Mouse (Mus musculus) large intestine, adult 2 months (tissue): ENCODE results near the gene Fam207a. TPM values are rescaled to one million over a fixed set of nuclear protein-coding genes. Genes with fewer than 3 reads are reported as not detected.

ENCODE experiments used
- DNase-seq: peaks from one replicate; pipeline ENCODE4 v3.0.0-alpha.2; 2012; ENCODE audit warnings: low read depth, low spot score
- WGBS: fragments of 180-500 bp; shearing (Covaris S2); methylation state at CpG from one replicate; pipeline ENCODE4 v1.1.7; 2018; 5-methylcytosine and 5-hydroxymethylcytosine counted together
- polyA plus RNA-seq: library from polyadenylated mRNA; depleted of rRNA; stranded (reverse); fragments of >200 nt; gene quantifications from 2 replicates; pipeline ENCODE4 v1.2.3, GENCODE M21; 2012

Gene Fam207a
- polyA plus RNA-seq, 1 experiment: 31.2 TPM

- no peak for DNase-seq
- WGBS: 43% methylated on average over 10 of the region's 10 CpGs
These were observed 51.2 kb downstream of the Fam207a start for GRCm38 (mm10) chr10:77464181-77464936.

GRCm38 (mm10) chr10:77461161-77461560 is 54.4 kb downstream of the Fam207a start:
- DNase-seq: no peak
- 89% methylated on average over 8 of the region's 8 CpGs for WGBS

GRCm38 (mm10) chr10:77457701-77458100 is 57.9 kb downstream of the Fam207a start:
- 76% methylated on average over 3 of the region's 3 CpGs for WGBS
- DNase-seq: no peak

GRCm38 (mm10) chr10:77456507-77456906 is 59.1 kb downstream of the Fam207a start:
- 63% methylated on average over 7 of the region's 7 CpGs for WGBS
- DNase-seq: no peak

- DNase-seq: no peak
- 70% methylated on average over 14 of the region's 14 CpGs for whole genome bisulfite sequencing
These were observed 60.2 kb downstream of the Fam207a start for GRCm38 (mm10) chr10:77455251-77456010.

- WGBS: 79% methylated on average over 6 of the region's 6 CpGs
- DNase-seq: no peak
These were observed 60.8 kb downstream of the Fam207a start for GRCm38 (mm10) chr10:77454795-77455194.

- 81% methylated on average over 4 of the region's 4 CpGs for WGBS
- DNase-seq: no peak
These were observed 63.8 kb downstream of the Fam207a start for GRCm38 (mm10) chr10:77451822-77452221.

- DNase-seq: no peak
These were observed 65.5 kb downstream of the Fam207a start for GRCm38 (mm10) chr10:77450159-77450464.

GRCm38 (mm10) chr10:77449315-77450158 is 66.0 kb downstream of the Fam207a start:
- DNase-seq: no peak
- WGBS: 29% methylated on average over 23 of the region's 23 CpGs

- no peak for DNase-seq
- WGBS: 48% methylated on average over 6 of the region's 6 CpGs
These were observed 66.8 kb downstream of the Fam207a start for GRCm38 (mm10) chr10:77448698-77449247.

- no peak for DNase-seq
- WGBS: 87% methylated on average over 7 of the region's 7 CpGs
These were observed 67.4 kb downstream of the Fam207a start for GRCm38 (mm10) chr10:77448209-77448608.

GRCm38 (mm10) chr10:77447755-77448154 is 67.8 kb downstream of the Fam207a start:
- no peak for DNase-seq
- WGBS: 33% methylated on average over 2 of the region's 2 CpGs

GRCm38 (mm10) chr10:77442250-77442649 is 73.3 kb downstream of the Fam207a start:
- DNase-seq: no peak
- WGBS: 83% methylated on average over 4 of the region's 4 CpGs

- 56% methylated on average over 3 of the region's 3 CpGs for WGBS
- no peak for DNase-seq
These were observed 73.8 kb downstream of the Fam207a start for GRCm38 (mm10) chr10:77441812-77442211.

GRCm38 (mm10) chr10:77440841-77441755 is 74.5 kb downstream of the Fam207a start:
- WGBS: 32% methylated on average over 19 of the region's 19 CpGs
- DNase-seq: no peak

GRCm38 (mm10) chr10:77440286-77440685 is 75.3 kb downstream of the Fam207a start:
- WGBS: 46% methylated on average over 6 of the region's 6 CpGs

GRCm38 (mm10) chr10:77439026-77439425 is 76.6 kb downstream of the Fam207a start:
- WGBS: 60% methylated on average over 3 of the region's 3 CpGs
- no peak for DNase-seq

More at GRCm38 (mm10) chr10:77440286-77440685, 75.3 kb downstream of the Fam207a start:
- no peak for DNase-seq

- 27% methylated on average over 1 of the region's 1 CpGs for WGBS
- DNase-seq: no peak
These were observed 77.6 kb downstream of the Fam207a start for GRCm38 (mm10) chr10:77438021-77438420.
